Mouse (Mus musculus) MEL (cell line): ENCODE measurements at regions not wholly inside any gene's neighbourhood (a gene's known extent, or its start where the extent isn't known, plus 50 kb on each side); places are given as distances from the start of the nearest gene placed in this dataset.

Source experiments
- DNase-seq: peaks from one replicate; pipeline ENCODE4 v3.0.0; 2011; ENCODE audit warnings: low read depth, low spot score
- H3K27ac ChIP-seq: 2 replicates; pipeline ENCODE4 v1.5.1; 2012; ENCODE audit warnings: low read depth, mild to moderate bottlenecking, control low read depth, low read length, moderate library complexity; ENCODE audit not compliant: control insufficient read depth
- H3K27me3 ChIP-seq, 2 experiments: fragments of 150-350 bp in 1 of 2; sonication (generic) in 1 of 2; 2 replicates each; pipeline ENCODE4 v1.6.1; 2012; ENCODE audit warnings: low read length in 2 of 2, mild to moderate bottlenecking in 2 of 2, improper control_type of control experiment in 1 of 2, moderate library complexity in 1 of 2; ENCODE audit not compliant: insufficient read depth in 2 of 2, control insufficient read depth in 1 of 2
- H3K36me3 ChIP-seq, 2 experiments: 2 replicates each; pipeline ENCODE4 v1.6.1; 2012 to 2014; ENCODE audit warnings: low read length in 2 of 2, improper control_type of control experiment in 1 of 2, inconsistent platforms in 1 of 2, mild to moderate bottlenecking in 1 of 2; ENCODE audit not compliant: insufficient read depth in 2 of 2, control insufficient read depth in 1 of 2
- H3K4me1 ChIP-seq, 2 experiments: fragments of 150-350 bp in 1 of 2; sonication (generic) in 1 of 2; 2 replicates each; pipeline ENCODE4 v1.6.1; 2012; ENCODE audit warnings: low read length in 2 of 2, improper control_type of control experiment in 1 of 2, mild to moderate bottlenecking in 1 of 2; ENCODE audit not compliant: insufficient read depth in 2 of 2, control insufficient read depth in 1 of 2
- H3K4me3 ChIP-seq, 2 experiments: fragments of 150-350 bp in 1 of 2; sonication (generic) in 1 of 2; 2 replicates each; pipeline ENCODE4 v1.5.1; 2012; ENCODE audit warnings: low read depth in 2 of 2, low read length in 2 of 2, mild to moderate bottlenecking in 2 of 2, moderate library complexity in 2 of 2, control low read depth in 1 of 2, improper control_type of control experiment in 1 of 2; ENCODE audit not compliant: control insufficient read depth in 1 of 2, insufficient read depth in 1 of 2
- H3K79me2 ChIP-seq: 2 replicates; pipeline ENCODE4 v1.6.1; 2012; ENCODE audit warnings: mild to moderate bottlenecking, low read length, moderate library complexity; ENCODE audit not compliant: control insufficient read depth, poor library complexity, insufficient read depth
- H3K9ac ChIP-seq: 2 replicates; pipeline ENCODE4 v1.6.1; 2012; ENCODE audit warnings: low read depth, mild to moderate bottlenecking, control low read depth, low read length, moderate library complexity; ENCODE audit not compliant: control insufficient read depth, poor library complexity, severe bottlenecking
- H3K9me3 ChIP-seq: fragments of 150-350 bp; sonication (generic); replicated peaks from 2 replicates; pipeline ENCODE4 v1.6.1; 2012; ENCODE audit warnings: mild to moderate bottlenecking, low read length, improper control_type of control experiment, moderate library complexity; ENCODE audit not compliant: insufficient read depth
- BHLHE40 ChIP-seq: IDR thresholded peaks from 2 replicates; pipeline ENCODE4 v1.6.1; 2012; ENCODE audit warnings: low read depth, mild to moderate bottlenecking, inconsistent platforms, low read length, improper control_type of control experiment, borderline replicate concordance
- CHD2 ChIP-seq: IDR thresholded peaks from 2 replicates; pipeline ENCODE4 v1.6.1; 2011; ENCODE audit warnings: low read length, improper control_type of control experiment
- CTCF ChIP-seq, 3 experiments: IDR thresholded peaks in 2 of 3; conservative IDR thresholded peaks in 1 of 3; 2 replicates each; pipeline ENCODE4 v1.5.1; 2011 to 2012; ENCODE audit warnings: low read length in 3 of 3, low read depth in 2 of 3, mild to moderate bottlenecking in 2 of 3, improper control_type of control experiment in 1 of 3, inconsistent platforms in 1 of 3, mixed read lengths in 1 of 3, moderate library complexity in 1 of 3; ENCODE audit not compliant: control insufficient read depth in 1 of 3, insufficient read depth in 1 of 3, poor library complexity in 1 of 3, severe bottlenecking in 1 of 3
- ELF1 ChIP-seq: IDR thresholded peaks from 2 replicates; pipeline ENCODE4 v1.6.1; 2014; ENCODE audit warnings: low read depth, mild to moderate bottlenecking, inconsistent platforms, low read length, improper control_type of control experiment, moderate library complexity
- GABPA ChIP-seq: IDR thresholded peaks from 2 replicates; pipeline ENCODE4 v1.6.1; 2012; ENCODE audit warnings: low read depth, mild to moderate bottlenecking, inconsistent platforms, low read length, improper control_type of control experiment, moderate library complexity
- GATA1 ChIP-seq: IDR thresholded peaks from 2 replicates; pipeline ENCODE4 v1.6.1; 2011; ENCODE audit warnings: low read depth, low read length, improper control_type of control experiment
- JUND ChIP-seq: IDR thresholded peaks from 2 replicates; pipeline ENCODE4 v1.6.1; 2011; ENCODE audit warnings: low read depth, mild to moderate bottlenecking, improper control_type of control experiment, low read length
- MAFK ChIP-seq: IDR thresholded peaks from 2 replicates; pipeline ENCODE4 v1.6.1; 2011; ENCODE audit warnings: low read depth, mild to moderate bottlenecking, low read length, improper control_type of control experiment, borderline replicate concordance
- MAZ ChIP-seq: IDR thresholded peaks from 2 replicates; pipeline ENCODE4 v1.6.1; 2012; ENCODE audit warnings: low read depth, mild to moderate bottlenecking, inconsistent platforms, low read length, improper control_type of control experiment
- MEF2A ChIP-seq: IDR thresholded peaks from 2 replicates; pipeline ENCODE4 v1.6.1; 2014; ENCODE audit warnings: low read depth, mild to moderate bottlenecking, inconsistent platforms, low read length, improper control_type of control experiment; ENCODE audit not compliant: poor library complexity, insufficient replicate concordance, severe bottlenecking; ENCODE audit errors: extremely low read depth
- MXI1 ChIP-seq: IDR thresholded peaks from 2 replicates; pipeline ENCODE4 v1.6.1; 2011; ENCODE audit warnings: mild to moderate bottlenecking, low read depth, low read length, improper control_type of control experiment
- MYB ChIP-seq: IDR thresholded peaks from 2 replicates; pipeline ENCODE4 v1.6.1; 2011; ENCODE audit warnings: mild to moderate bottlenecking, low read depth, low read length, improper control_type of control experiment
- POLR2A ChIP-seq, 2 experiments: IDR thresholded peaks; 2 replicates each; pipeline ENCODE4 v1.6.1; 2011 to 2012; ENCODE audit warnings: low read length in 2 of 2, mild to moderate bottlenecking in 2 of 2, control low read depth in 1 of 2, improper control_type of control experiment in 1 of 2, low read depth in 1 of 2, moderate library complexity in 1 of 2; ENCODE audit not compliant: control insufficient read depth in 1 of 2, insufficient read depth in 1 of 2, poor library complexity in 1 of 2
- POLR2AphosphoS2 ChIP-seq: IDR thresholded peaks from 2 replicates; pipeline ENCODE4 v1.6.1; 2011; ENCODE audit warnings: low read length, improper control_type of control experiment
- RAD21 ChIP-seq: IDR thresholded peaks from 2 replicates; pipeline ENCODE4 v1.6.1; 2011; ENCODE audit warnings: mild to moderate bottlenecking, low read depth, low read length, improper control_type of control experiment
- SIN3A ChIP-seq: IDR thresholded peaks from 2 replicates; pipeline ENCODE4 v1.6.1; 2012; ENCODE audit warnings: low read length, improper control_type of control experiment, inconsistent platforms
- TAL1 ChIP-seq: IDR thresholded peaks from 2 replicates; pipeline ENCODE4 v1.6.1; 2012; ENCODE audit warnings: mild to moderate bottlenecking, inconsistent platforms, low read length, moderate library complexity, mixed read lengths
- TCF12 ChIP-seq: IDR thresholded peaks from 2 replicates; pipeline ENCODE4 v1.6.1; 2014; ENCODE audit warnings: low read depth, mild to moderate bottlenecking, inconsistent platforms, low read length, improper control_type of control experiment, moderate library complexity
- UBTF ChIP-seq: IDR thresholded peaks from 2 replicates; pipeline ENCODE4 v1.6.1; 2012; ENCODE audit warnings: low read depth, mild to moderate bottlenecking, inconsistent platforms, low read length, improper control_type of control experiment, moderate library complexity, borderline replicate concordance; ENCODE audit not compliant: insufficient read depth
- USF1 ChIP-seq: IDR thresholded peaks from 2 replicates; pipeline ENCODE4 v1.6.1; 2014; ENCODE audit warnings: low read depth, mild to moderate bottlenecking, inconsistent platforms, low read length, improper control_type of control experiment, moderate library complexity
- ZC3H11A ChIP-seq: IDR thresholded peaks from 2 replicates; pipeline ENCODE4 v1.6.1; 2012; ENCODE audit warnings: low read depth, mild to moderate bottlenecking, inconsistent platforms, low read length, improper control_type of control experiment
- ZKSCAN1 ChIP-seq: IDR thresholded peaks from 2 replicates; pipeline ENCODE4 v1.6.1; 2012; ENCODE audit warnings: low read depth, mild to moderate bottlenecking, inconsistent platforms, low read length, improper control_type of control experiment, moderate library complexity
- ZMIZ1 ChIP-seq: IDR thresholded peaks from 2 replicates; pipeline ENCODE4 v1.6.1; 2012; ENCODE audit warnings: low read depth, mild to moderate bottlenecking, inconsistent platforms, low read length, improper control_type of control experiment, moderate library complexity

- TF ChIP-seq UBTF (no peak), GATA1 (no peak)
Observed at GRCm38 (mm10) chr6:98113708-98114107, 228.8 kb downstream of the Gm765 start (continued).

GRCm38 (mm10) chr6:98112495-98113115, 229.9 kb downstream of the Gm765 start:
- Histone ChIP-seq H3K27ac (no peak overlapping the region), H3K4me3 (no peak overlapping the region), H3K79me2 (no peaks in the 10 kb centered on the region), H3K36me3 (no peaks in the 10 kb centered on the region), H3K9me3 (no peaks in the 10 kb centered on the region), H3K27me3 (no peaks in the 10 kb centered on the region; a peak in 2 of 4 replicates), H3K9ac (no peak overlapping the region), H3K4me1 (no peaks in the 10 kb centered on the region)
- TF ChIP-seq ZC3H11A (no peak), MXI1 (no peak), TAL1 (no peak), POLR2A (IDR thresholded peaks at IDR 0.05; ENCODE audit: control insufficient read depth in 1 of 2, insufficient read depth in 1 of 2, low read depth in 1 of 2, low read length in 2 of 2, poor library complexity in 1 of 2) (no peak), MEF2A (no peak), CHD2 (no peak), POLR2AphosphoS2 (no peak), GABPA (no peak), BHLHE40 (no peak), TCF12 (no peak), ZKSCAN1 (no peak), RAD21 (no peak), GATA1 (no peak), UBTF (no peak), MYB (no peak), JUND (no peak), MAZ (no peak)
- DNase-seq: no peak

- TF ChIP-seq ELF1 (no peak), UBTF (no peak), ZMIZ1 (no peak), USF1 (no peak), ZC3H11A (no peak), CTCF (IDR thresholded peaks at IDR 0.05 in 2 of 3, conservative IDR thresholded peaks at IDR 0.05 in 1 of 3; ENCODE audit: control insufficient read depth in 1 of 3, insufficient read depth in 1 of 3, low read depth in 2 of 3, low read length in 3 of 3, poor library complexity in 1 of 3, severe bottlenecking in 1 of 3) (no peak), MEF2A (no peak), SIN3A (no peak), MAFK (no peak), MYB (no peak), ZKSCAN1 (no peak)
- TF ChIP-seq, all 39 proteins: peak for 0
- Histone ChIP-seq H3K9ac (no peak overlapping the region), H3K4me3 (no peak overlapping the region), H3K79me2 (no peaks in the 10 kb centered on the region), H3K36me3 (no peaks in the 10 kb centered on the region), H3K9me3 (no peaks in the 10 kb centered on the region), H3K27me3 (no peaks in the 10 kb centered on the region; a peak in 1 of 4 replicates), H3K4me1 (no peaks in the 10 kb centered on the region), H3K27ac (no peak overlapping the region)
- DNase-seq: no peak
Observed at GRCm38 (mm10) chr6:98107123-98107522, 235.4 kb downstream of the Gm765 start.
